Mouse (Mus musculus): Measurements from ENCODE around the gene Ubac2.

DNA sequence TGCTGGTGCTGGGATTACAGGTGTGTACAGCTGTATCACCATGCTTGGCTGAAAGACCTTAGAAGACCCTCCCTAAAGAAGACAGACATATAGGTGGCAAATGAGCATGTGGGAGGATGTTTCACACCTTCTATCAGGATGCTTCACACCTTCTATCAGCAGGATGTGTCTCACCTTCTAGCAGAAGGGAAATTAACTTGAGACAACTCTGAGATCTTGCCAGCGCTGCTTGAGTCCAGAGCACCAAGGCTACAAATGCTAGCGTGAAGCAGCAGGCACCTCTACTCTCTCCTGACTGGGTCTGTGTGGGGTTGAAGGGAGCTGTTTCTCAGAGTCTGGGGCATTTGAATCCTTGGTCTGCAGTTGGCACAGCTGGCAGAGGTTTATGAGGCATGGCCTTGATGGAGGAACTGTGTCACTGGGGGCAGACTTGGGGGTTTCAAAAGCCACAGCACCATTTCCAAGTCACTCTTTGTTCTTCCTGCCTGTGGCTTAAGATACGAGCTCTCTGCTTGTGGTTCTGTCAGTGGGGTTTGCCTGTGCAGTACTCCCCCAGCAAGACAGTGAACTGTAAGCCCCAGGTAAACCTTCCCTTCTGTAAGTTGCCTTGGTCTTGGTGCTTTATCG, 48.5 kb upstream of the Ubac2 start:
- TF ChIP-seq CTCF (IDR thresholded peaks at IDR 0.05; ENCODE audit: low read depth) (no peak), EP300 (IDR thresholded peaks at IDR 0.05; ENCODE audit: low read depth) (no peak)
